17 mouse cellular contexts compared by ENCODE assay signal in the genomic region with DNA sequence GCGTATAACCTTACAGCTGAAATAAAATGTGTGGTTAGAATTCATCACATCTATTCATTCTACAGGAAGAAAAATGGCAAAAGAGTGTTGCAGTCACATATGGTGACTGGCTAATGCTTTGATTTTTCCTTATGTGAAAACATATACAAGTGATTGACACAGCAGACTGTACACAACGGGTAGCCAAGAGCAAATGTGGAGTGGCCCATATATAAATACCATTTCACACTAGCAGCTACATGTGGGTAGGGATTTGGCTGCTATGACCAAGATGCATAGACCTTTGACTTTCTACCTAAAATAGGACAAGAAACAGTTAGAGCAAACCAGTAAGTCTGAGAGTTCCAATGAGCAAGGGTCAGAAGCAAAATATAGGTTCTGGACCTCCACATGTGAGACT.
"Had no signal": no experiment of that assay in that cellular context is flagged by ENCODE, and none has a peak within 500 bp of the region (broad histone marks: within the 10 kb centered on the region; RNA-seq: fewer than 3 reads in every experiment).

No protein-coding gene starts in this region.

- H3K27ac ChIP-seq: midbrain, embryonic 10.5 days; neural tube, embryonic 13.5 days; neural tube, embryonic 15.5 days had no signal

- H3K36me3 ChIP-seq: midbrain, embryonic 10.5 days; neural tube, embryonic 13.5 days; neural tube, embryonic 15.5 days had no signal

- H3K4me3 ChIP-seq: midbrain, embryonic 10.5 days; myocyte; neural tube, embryonic 13.5 days; neural tube, embryonic 15.5 days had no signal

- DNase-seq: lung, adult 18-20 months; lung, embryonic 14.5 days; lung, postnatal 10 days; lung, postnatal 4 days; retina, postnatal 1 day; right cerebral cortex, adult 18-20 months; right cerebral cortex, postnatal 25 days; right cerebral cortex, postnatal 4 days; spleen, adult 18-20 months; thymus, adult 18-20 months; thymus, postnatal 14 days; thymus, postnatal 36 days had no signal

- H3K9ac ChIP-seq: lung, embryonic 14.5 days; neural tube, embryonic 13.5 days; neural tube, embryonic 15.5 days had no signal

- H3K9me3 ChIP-seq: midbrain, embryonic 10.5 days; neural tube, embryonic 13.5 days; neural tube, embryonic 15.5 days had no signal

- H3K27me3 ChIP-seq: neural tube, embryonic 13.5 days; neural tube, embryonic 15.5 days had no signal

- H3K4me1 ChIP-seq: midbrain, embryonic 10.5 days; neural tube, embryonic 13.5 days; neural tube, embryonic 15.5 days had no signal

- H3K4me2 ChIP-seq: lung, embryonic 14.5 days; neural tube, embryonic 13.5 days; neural tube, embryonic 15.5 days had no signal

- ATAC-seq: midbrain, embryonic 16.5 days had no signal
